Mouse (Mus musculus) limb, embryonic 14.5 days (tissue): ENCODE measurements around the gene H2-M10.6. TPM values are rescaled to one million over a fixed set of nuclear protein-coding genes. Genes with fewer than 3 reads are reported as not detected.

Experiments
- ATAC-seq: fragments of 200-750 bp; cut with Nextera tagmentation; 2 replicates; pipeline ENCODE4 v1.8.0; 2017; ENCODE audit warnings: low read depth, moderate number of reproducible peaks, moderate TSS enrichment; ENCODE audit not compliant: low FRiP score
- DNase-seq: peaks from one replicate; pipeline ENCODE4 v3.0.0-alpha.2; 2015; ENCODE audit warnings: low spot score
- H3K27ac ChIP-seq: fragments of 300-500 bp; sonication (generic); replicated peaks from 2 replicates; pipeline ENCODE4 v1.5.1; 2014; ENCODE audit warnings: low read depth, mild to moderate bottlenecking, low read length, moderate library complexity, mixed read lengths
- H3K27me3 ChIP-seq: fragments of 300-500 bp; sonication (generic); 2 replicates; pipeline ENCODE4 v1.6.1; 2014; ENCODE audit warnings: low read length, mixed read lengths; ENCODE audit not compliant: control insufficient read depth, insufficient read depth
- H3K36me3 ChIP-seq: fragments of 300-500 bp; sonication (generic); 2 replicates; pipeline ENCODE4 v1.6.1; 2014; ENCODE audit warnings: mild to moderate bottlenecking, low read length, moderate library complexity, mixed read lengths; ENCODE audit not compliant: control insufficient read depth, insufficient read depth
- H3K4me1 ChIP-seq: fragments of 300-500 bp; sonication (generic); 2 replicates; pipeline ENCODE4 v1.6.1; 2014; ENCODE audit warnings: antibody characterized with exemption, low read length, mixed read lengths; ENCODE audit not compliant: control insufficient read depth, insufficient read depth
- H3K4me2 ChIP-seq: fragments of 300-500 bp; sonication (generic); replicated peaks from 2 replicates; pipeline ENCODE4 v1.6.1; 2014; ENCODE audit warnings: low read depth, mild to moderate bottlenecking, low read length, moderate library complexity; ENCODE audit not compliant: severe bottlenecking
- H3K4me3 ChIP-seq: fragments of 300-500 bp; sonication (generic); replicated peaks from 2 replicates; pipeline ENCODE4 v1.5.1; 2014; ENCODE audit warnings: low read length
- H3K9ac ChIP-seq: fragments of 300-500 bp; sonication (generic); 2 replicates; pipeline ENCODE4 v1.6.1; 2014; ENCODE audit warnings: mild to moderate bottlenecking, low read depth, low read length, moderate library complexity; ENCODE audit not compliant: severe bottlenecking
- H3K9me3 ChIP-seq: fragments of 300-500 bp; sonication (generic); 2 replicates; pipeline ENCODE4 v1.6.1; 2016; ENCODE audit warnings: low read length; ENCODE audit not compliant: control insufficient read depth
- POLR2A ChIP-seq: fragments of 200-500 bp; IDR thresholded peaks from 2 replicates; pipeline ENCODE4 v1.8.0; 2012; ENCODE audit warnings: inconsistent platforms, mild to moderate bottlenecking, moderate library complexity, borderline replicate concordance; ENCODE audit not compliant: insufficient read depth, insufficient read length; ENCODE audit errors: extremely low read depth
- WGBS: fragments of 180-500 bp; shearing (Covaris S2); extraction: QIAGEN DNeasy Blood & Tissue Kit; methylation state at CpG from one replicate; pipeline ENCODE4 v1.1.7; 2014; 5-methylcytosine and 5-hydroxymethylcytosine counted together
- polyA plus RNA-seq, 2 experiments: library from polyadenylated mRNA; depleted of rRNA in 1 of 2; stranded (reverse) in 1 of 2; unstranded in 1 of 2; fragments of >200 nt; fragmentation: Nextera tagmentation in 1 of 2; extraction: Ambion mirVana in 1 of 2; gene quantifications; 2 replicates each; pipeline versions ENCODE4 v1.2.1 to v1.2.3; 2012 to 2014

Gene H2-M10.6
- polyA plus RNA-seq, 2 experiments = not detected

DNA sequence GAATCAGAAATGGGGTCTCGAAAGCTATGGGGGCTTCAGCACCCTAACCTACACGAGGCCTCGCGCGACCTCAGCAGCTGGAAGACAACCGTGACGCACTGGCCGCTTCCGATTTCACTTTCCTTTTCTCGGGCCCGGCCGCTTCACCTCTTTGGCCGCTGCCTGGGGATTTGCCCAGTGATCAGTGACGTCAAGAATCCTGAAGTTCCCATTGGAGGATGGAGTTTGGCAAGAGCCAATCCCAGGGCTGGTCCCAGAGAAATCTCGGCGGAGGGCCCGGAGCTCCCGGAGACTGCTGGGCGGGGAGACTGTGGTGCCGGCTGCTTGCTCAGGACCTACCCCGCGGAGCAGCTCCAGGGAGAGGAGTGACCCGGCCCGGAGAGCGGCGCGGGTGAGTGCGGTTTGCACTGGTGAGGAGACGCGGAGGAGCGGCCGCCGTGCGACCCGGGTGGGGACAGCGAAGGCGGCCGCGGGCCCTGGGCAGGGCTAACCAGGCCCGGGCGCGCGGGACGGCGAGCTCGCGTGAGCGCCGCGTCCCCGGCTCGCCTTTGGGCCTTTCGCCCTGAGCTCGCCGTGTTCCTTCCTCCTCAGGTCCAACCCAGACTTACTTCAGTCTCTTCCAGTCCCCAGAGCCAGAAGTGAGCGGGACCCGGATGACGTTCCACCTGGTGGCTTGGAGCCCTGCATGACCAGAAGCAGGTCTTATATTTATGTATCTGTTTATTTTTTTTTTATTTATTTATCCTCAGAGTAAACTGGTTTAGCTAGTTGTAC, 25.1 kb downstream of the H2-M10.6 start, which contains the start of gene Trim26:
Gene Trim26 (plus strand): TSS at position 261 of the 774 bp plus-strand sequence.
- Histone ChIP-seq H3K4me2 (peak within 1 kb of the TSS; percentile 64), H3K4me1 (peaks cover 10% of the 10 kb centered on the region), H3K9ac (peak within 1 kb of the TSS; percentile 90), H3K9me3 (no peaks in the 10 kb centered on the region), H3K36me3 (peaks cover 5% of the 10 kb centered on the region; the same call in 1 of the 2 replicates), H3K27ac (peak within 1 kb of the TSS; percentile 95), H3K4me3 (peak within 1 kb of the TSS; percentile 77), H3K27me3 (no peaks in the 10 kb centered on the region)
- peak; percentile 73; the same call in 1 of the 2 replicates for TF ChIP-seq POLR2A
- WGBS = under 1% methylated on average over 39 of the region's 58 CpGs
- ATAC-seq = peak; percentile 98
- peak; percentile 96 for DNase-seq

DNA sequence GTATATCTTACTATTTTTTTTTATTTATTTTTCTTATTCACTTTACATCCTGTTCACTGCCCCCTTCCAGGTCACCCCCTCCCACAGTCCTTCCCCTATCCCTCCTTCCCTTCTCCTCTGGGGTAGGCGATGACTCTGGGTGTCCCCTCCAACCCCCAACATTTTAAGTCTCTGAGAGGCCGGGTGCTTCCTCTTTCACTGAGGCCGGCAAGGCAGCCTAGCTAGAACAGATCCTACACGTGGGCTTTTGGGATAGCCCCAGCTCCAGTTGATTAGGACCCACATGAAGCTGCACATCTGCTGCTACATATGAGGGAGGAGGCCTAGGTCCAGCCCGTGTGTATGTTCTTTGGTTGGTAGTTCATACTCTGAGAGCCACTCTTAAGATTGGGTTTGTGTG, 27.0 kb downstream of the H2-M10.6 start:
- DNase-seq = no peak
- H3K4me3 ChIP-seq = no peak overlapping the region
- H3K9me3 ChIP-seq = no peaks in the 10 kb centered on the region
- no peak overlapping the region for H3K27ac ChIP-seq
- no peak for ATAC-seq
- no peak for TF ChIP-seq POLR2A
- H3K4me1 ChIP-seq = peaks cover 10% of the 10 kb centered on the region
- no peaks in the 10 kb centered on the region for H3K27me3 ChIP-seq
- H3K9ac ChIP-seq = no peak overlapping the region
- peaks cover 8% of the 10 kb centered on the region; the same call in 1 of the 2 replicates for H3K36me3 ChIP-seq
- H3K4me2 ChIP-seq = no peak overlapping the region
- 79% methylated on average over 5 of the region's 5 CpGs for WGBS

- no peak for TF ChIP-seq POLR2A
- ATAC-seq = no peak
- H3K9me3 ChIP-seq = no peaks in the 10 kb centered on the region
- peaks cover 8% of the 10 kb centered on the region; the same call in 1 of the 2 replicates for H3K36me3 ChIP-seq
- no peak overlapping the region for H3K9ac ChIP-seq
- H3K27me3 ChIP-seq = no peaks in the 10 kb centered on the region
- peaks cover 10% of the 10 kb centered on the region for H3K4me1 ChIP-seq
- no peak overlapping the region for H3K4me3 ChIP-seq
- H3K27ac ChIP-seq = no peak overlapping the region
- WGBS = 57% methylated on average over 3 of the region's 3 CpGs
- no peak for DNase-seq
- no peak overlapping the region for H3K4me2 ChIP-seq
These were observed 28.0 kb downstream of the H2-M10.6 start for GRCm38 (mm10) chr17:36839931-36840330.

- H3K27ac ChIP-seq = no peak overlapping the region
- H3K4me3 ChIP-seq = no peak overlapping the region
- ATAC-seq = no peak
- no peak overlapping the region for H3K4me2 ChIP-seq
- H3K4me1 ChIP-seq = peaks cover 7% of the 10 kb centered on the region
- no peaks in the 10 kb centered on the region for H3K27me3 ChIP-seq
- peaks cover 8% of the 10 kb centered on the region; the same call in 1 of the 2 replicates for H3K36me3 ChIP-seq
- DNase-seq = no peak
- TF ChIP-seq POLR2A = no peak
- no peaks in the 10 kb centered on the region for H3K9me3 ChIP-seq
- H3K9ac ChIP-seq = no peak overlapping the region
These were observed 29.0 kb downstream of the H2-M10.6 start for GRCm38 (mm10) chr17:36840961-36841445.

DNA sequence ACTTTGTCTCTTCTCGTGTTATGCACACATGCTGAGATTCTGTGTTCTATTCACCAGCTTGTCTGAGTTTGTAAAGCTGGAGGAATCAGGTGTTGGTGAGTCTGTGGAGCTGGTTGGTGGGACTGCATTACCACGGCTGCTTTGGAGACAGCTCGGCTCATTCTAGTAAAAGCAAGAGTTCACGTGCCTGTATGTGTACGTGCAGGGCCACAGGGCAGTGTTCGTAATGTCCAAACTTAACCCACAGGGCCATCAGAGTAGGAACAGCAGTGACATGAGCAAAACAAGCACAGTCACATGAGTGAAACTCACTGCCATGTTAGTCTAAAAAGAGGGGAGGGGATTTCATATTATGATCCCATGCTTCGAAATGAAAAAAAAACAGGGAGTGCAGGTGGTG, 31.7 kb downstream of the H2-M10.6 start:
- DNase-seq (no peak), ATAC-seq (no peak)
- no peaks in the 10 kb centered on the region for H3K27me3 ChIP-seq
- peaks cover 8% of the 10 kb centered on the region; the same call in 1 of the 2 replicates for H3K36me3 ChIP-seq
- TF ChIP-seq POLR2A = no peak
- no peak overlapping the region for H3K27ac ChIP-seq
- no peaks in the 10 kb centered on the region for H3K9me3 ChIP-seq
- no peaks in the 10 kb centered on the region; the same call in 1 of the 2 replicates for H3K4me1 ChIP-seq
- no peak overlapping the region for H3K4me3 ChIP-seq
- H3K4me2 ChIP-seq = no peak overlapping the region
- WGBS = 81% methylated on average over 7 of the region's 7 CpGs
- no peak overlapping the region for H3K9ac ChIP-seq
